Mouse (Mus musculus): ENCODE measurements around the gene Tmtc2.

DNA sequence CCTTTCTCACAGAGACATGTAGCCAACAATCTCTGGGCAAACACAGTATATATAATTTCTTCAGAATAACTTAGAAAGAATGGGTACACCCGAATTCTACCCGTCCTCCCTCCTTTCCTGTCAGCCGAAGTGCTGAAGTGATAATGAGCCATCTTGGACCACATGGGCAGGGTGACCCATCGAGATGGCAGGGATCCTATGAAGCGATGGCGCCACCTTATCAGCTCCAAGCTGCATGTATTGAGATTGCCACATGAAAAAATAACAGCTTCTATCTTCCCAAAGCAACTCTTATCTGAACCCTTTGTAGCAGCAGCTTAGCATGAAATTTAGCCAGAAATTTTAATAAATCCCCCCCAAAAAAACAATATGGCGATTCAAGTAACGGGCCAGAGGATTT lies 206.0 kb downstream of the Tmtc2 start:
- TF ChIP-seq CTCF (IDR thresholded peaks at IDR 0.05; ENCODE audit: borderline replicate concordance, control insufficient read depth, extremely low read depth, insufficient read depth, low read length, poor library complexity) = no peak
- no peak for TF ChIP-seq POLR2A (IDR thresholded peaks at IDR 0.05; ENCODE audit: control insufficient read depth, extremely low read depth, insufficient read depth, low read length, poor library complexity)
